Mouse (Mus musculus): ENCODE measurements around the gene Trip4.

GRCm38 (mm10) chr9:65791106-65791505 lies 117.5 kb downstream of the Trip4 start:
- TF ChIP-seq POLR2A (IDR thresholded peaks at IDR 0.05; ENCODE audit: control insufficient read depth, extremely low read depth, insufficient read depth, low read length, poor library complexity) (no peak), CTCF (IDR thresholded peaks at IDR 0.05; ENCODE audit: borderline replicate concordance, control insufficient read depth, extremely low read depth, insufficient read depth, low read length, poor library complexity) (no peak)
